Mouse (Mus musculus): ENCODE results near the gene Stra6. TPM values are rescaled to one million over a fixed set of nuclear protein-coding genes. Genes with fewer than 3 reads are reported as not detected.

The Stra6 gene
- total and polyA plus RNA-seq, 3 experiments = 0.08 to 0.09 (median 0.08) TPM

DNA sequence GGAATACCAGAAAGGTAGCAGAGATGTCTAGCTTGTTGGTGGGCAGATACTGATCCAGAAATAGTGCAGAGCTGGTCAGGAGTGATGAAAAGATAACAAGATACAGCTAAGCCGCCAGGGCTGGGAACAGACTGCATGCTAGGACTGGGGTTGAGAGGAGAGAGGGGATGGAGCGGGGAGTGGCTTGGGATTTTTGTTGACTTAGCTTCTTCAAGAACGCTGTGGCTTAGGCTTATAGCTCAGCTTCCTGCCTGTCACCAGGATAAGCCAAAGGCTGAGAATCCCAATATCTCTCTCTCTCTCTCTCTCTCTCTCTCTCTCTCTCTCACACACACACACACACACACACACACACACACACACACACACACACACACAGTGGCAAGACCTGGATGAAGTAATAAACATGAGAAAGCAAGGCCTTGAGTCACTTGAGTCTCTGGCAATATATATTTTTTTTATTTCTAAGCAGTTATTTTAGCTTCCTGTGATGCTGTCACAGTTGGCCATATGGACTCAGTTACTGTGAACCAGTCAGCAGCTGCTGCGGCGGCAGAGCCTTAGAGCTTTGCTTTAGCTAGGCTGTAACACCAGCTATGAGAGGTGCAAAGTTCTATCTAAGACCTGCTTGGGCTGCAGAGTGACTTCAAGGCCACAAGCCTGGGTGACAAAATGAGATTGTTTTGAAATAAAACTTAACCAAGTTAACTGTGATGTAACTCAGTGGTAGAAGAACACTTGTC, 112.3 kb downstream of the Stra6 start:
- dilution Hi-C loops (cut with MboI; ENCODE audit: extremely low pct_ligation_motif_present, extremely low pct_unique_long_range_greater_than_20kb, low sequenced_read_pairs) (no loop called here), in situ Hi-C loops (cut with MboI; ENCODE audit: low pct_ligation_motif_present, low pct_unique_long_range_greater_than_20kb, low sequenced_read_pairs) (no loop called here)
- no peak for DNase-seq (ENCODE audit: extremely low read depth)
- no peaks in the 10 kb centered on the region for H3K9me3 ChIP-seq (replicated peaks; ENCODE audit: low read length)
- no peak for TF ChIP-seq RCOR1 (conservative IDR thresholded peaks at IDR 0.05; ENCODE audit: low read depth, low read length)
- no peak for TF ChIP-seq GABPA (IDR thresholded peaks at IDR 0.05; ENCODE audit: insufficient replicate concordance, low read depth, low read length)
- no peak for TF ChIP-seq NELFE (IDR thresholded peaks at IDR 0.05; ENCODE audit: low read depth, low read length)
- no peak for TF ChIP-seq EP300 (IDR thresholded peaks at IDR 0.05; ENCODE audit: low read length)
- no peak overlapping the region for H3K4me3 ChIP-seq (replicated peaks in 1 of 3; ENCODE audit: low read depth in 2 of 3, low read length in 2 of 3, poor library complexity in 1 of 3)
- no peaks in the 10 kb centered on the region for H3K36me3 ChIP-seq (replicated peaks in 1 of 2; ENCODE audit: control insufficient read depth in 1 of 2, insufficient read depth in 1 of 2, low read length in 1 of 2)
- no peak overlapping the region for H3K27ac ChIP-seq (ENCODE audit: insufficient read depth, low read depth)
- H3K9ac ChIP-seq (ENCODE audit: insufficient read depth, low read depth) = no peak overlapping the region
- H3K79me2 ChIP-seq (replicated peaks; ENCODE audit: control insufficient read depth, extremely low read depth, insufficient read depth, poor library complexity, severe bottlenecking) = no peaks in the 10 kb centered on the region
- peaks cover 2 to 3% of the 10 kb centered on the region in 2 experiments; a peak in 3 of 4 replicates for H3K4me1 ChIP-seq (ENCODE audit: control insufficient read depth in 1 of 2, insufficient read depth in 2 of 2)
- no peaks in the 10 kb centered on the region for H3K27me3 ChIP-seq (replicated peaks)
- no peak overlapping the region for H3K4me2 ChIP-seq (ENCODE audit: insufficient read depth, low read depth, poor library complexity, severe bottlenecking)

DNA sequence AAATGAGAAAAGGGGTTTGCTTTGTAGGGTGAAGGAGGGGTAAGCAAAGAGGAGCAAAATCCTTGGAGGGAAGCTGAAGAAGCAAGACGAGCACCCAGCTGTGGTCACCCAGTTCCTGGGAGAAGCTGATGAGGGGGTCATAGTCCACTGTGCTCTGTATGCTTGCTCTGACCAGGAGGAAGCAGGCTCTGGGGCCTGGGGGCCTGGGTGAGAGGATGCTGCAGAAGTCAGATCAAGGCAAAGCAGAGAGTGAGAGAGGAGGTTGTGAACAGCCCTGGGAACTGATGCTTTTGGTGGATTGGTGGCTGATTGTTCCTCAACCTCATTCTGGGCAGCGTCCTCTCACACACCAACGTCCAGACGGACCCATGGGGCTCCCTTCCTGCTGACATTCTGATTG, 113.6 kb downstream of the Stra6 start:
- Histone ChIP-seq H3K9me3 (replicated peaks; ENCODE audit: low read length) (no peaks in the 10 kb centered on the region), H3K4me1 (ENCODE audit: control insufficient read depth in 1 of 2, insufficient read depth in 2 of 2) (peaks cover 0 to 2% of the 10 kb centered on the region in 2 experiments; a peak in 2 of 4 replicates), H3K27ac (ENCODE audit: insufficient read depth, low read depth) (no peak overlapping the region), H3K4me3 (replicated peaks in 1 of 3; ENCODE audit: low read depth in 2 of 3, low read length in 2 of 3, poor library complexity in 1 of 3) (no peak overlapping the region), H3K4me2 (ENCODE audit: insufficient read depth, low read depth, poor library complexity, severe bottlenecking) (no peak overlapping the region), H3K27me3 (replicated peaks) (no peaks in the 10 kb centered on the region), H3K36me3 (replicated peaks in 1 of 2; ENCODE audit: control insufficient read depth in 1 of 2, insufficient read depth in 1 of 2, low read length in 1 of 2) (no peaks in the 10 kb centered on the region), H3K9ac (ENCODE audit: insufficient read depth, low read depth) (no peak overlapping the region), H3K79me2 (replicated peaks; ENCODE audit: control insufficient read depth, extremely low read depth, insufficient read depth, poor library complexity, severe bottlenecking) (no peaks in the 10 kb centered on the region)
- in situ Hi-C loops (cut with MboI; ENCODE audit: low pct_ligation_motif_present, low pct_unique_long_range_greater_than_20kb, low sequenced_read_pairs) (no loop called here), dilution Hi-C loops (cut with MboI; ENCODE audit: extremely low pct_ligation_motif_present, extremely low pct_unique_long_range_greater_than_20kb, low sequenced_read_pairs) (no loop called here)
- DNase-seq (ENCODE audit: extremely low read depth) = no peak
- TF ChIP-seq MAFK (IDR thresholded peaks at IDR 0.05; ENCODE audit: insufficient replicate concordance, low read length) (no peak), ZC3H11A (IDR thresholded peaks at IDR 0.05; ENCODE audit: low read depth, low read length) (no peak), TBP (conservative IDR thresholded peaks at IDR 0.05; ENCODE audit: low read depth, low read length) (no peak), IRF4 (IDR thresholded peaks at IDR 0.05; ENCODE audit: low read depth, low read length) (no peak), CHD2 (IDR thresholded peaks at IDR 0.05; ENCODE audit: low read length) (no peak), NRF1 (IDR thresholded peaks at IDR 0.05; ENCODE audit: low read depth, low read length) (no peak), MXI1 (IDR thresholded peaks at IDR 0.05; ENCODE audit: low read depth, low read length) (no peak)

DNA sequence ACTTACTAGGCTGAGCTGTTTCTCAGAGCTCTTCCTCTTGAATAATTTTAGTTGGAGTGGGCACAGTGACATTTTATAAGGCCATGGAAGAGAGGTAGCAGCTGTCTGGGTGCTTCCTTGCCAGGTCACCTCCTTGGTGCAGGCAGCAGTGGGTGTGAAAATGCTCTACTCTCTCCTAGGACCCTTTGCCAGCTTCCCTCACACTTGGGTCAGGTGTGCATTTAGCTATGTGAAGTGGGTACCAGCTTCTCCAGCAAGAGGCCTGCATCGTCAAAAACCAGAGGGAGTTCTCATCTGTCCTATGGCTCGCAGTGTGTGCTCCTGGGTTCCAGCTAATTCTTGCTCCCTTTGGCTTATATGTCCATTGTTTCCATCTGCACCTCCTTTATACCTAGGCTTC, 115.8 kb downstream of the Stra6 start:
- Histone ChIP-seq H3K27ac (ENCODE audit: insufficient read depth, low read depth) (no peak overlapping the region), H3K27me3 (replicated peaks) (no peaks in the 10 kb centered on the region), H3K4me3 (replicated peaks in 1 of 3; ENCODE audit: low read depth in 2 of 3, low read length in 2 of 3, poor library complexity in 1 of 3) (no peak overlapping the region), H3K9me3 (replicated peaks; ENCODE audit: low read length) (no peaks in the 10 kb centered on the region), H3K79me2 (replicated peaks; ENCODE audit: control insufficient read depth, extremely low read depth, insufficient read depth, poor library complexity, severe bottlenecking) (no peaks in the 10 kb centered on the region), H3K4me1 (ENCODE audit: control insufficient read depth in 1 of 2, insufficient read depth in 2 of 2) (peaks cover 0 to 2% of the 10 kb centered on the region in 2 experiments; a peak in 2 of 4 replicates), H3K4me2 (ENCODE audit: insufficient read depth, low read depth, poor library complexity, severe bottlenecking) (no peak overlapping the region), H3K9ac (ENCODE audit: insufficient read depth, low read depth) (no peak overlapping the region), H3K36me3 (replicated peaks in 1 of 2; ENCODE audit: control insufficient read depth in 1 of 2, insufficient read depth in 1 of 2, low read length in 1 of 2) (no peaks in the 10 kb centered on the region)
- DNase-seq (ENCODE audit: extremely low read depth) = no peak
- in situ Hi-C loops (cut with MboI; ENCODE audit: low pct_ligation_motif_present, low pct_unique_long_range_greater_than_20kb, low sequenced_read_pairs) (no loop called here), dilution Hi-C loops (cut with MboI; ENCODE audit: extremely low pct_ligation_motif_present, extremely low pct_unique_long_range_greater_than_20kb, low sequenced_read_pairs) (no loop called here)
- TF ChIP-seq ZNF384 (IDR thresholded peaks at IDR 0.05; ENCODE audit: low read depth, low read length) (no peak), RCOR1 (conservative IDR thresholded peaks at IDR 0.05; ENCODE audit: low read depth, low read length) (no peak), POLR2AphosphoS2 (IDR thresholded peaks at IDR 0.05; ENCODE audit: low read depth, low read length) (no peak), USF2 (conservative IDR thresholded peaks at IDR 0.05; ENCODE audit: low read depth, low read length) (no peak), MAX (IDR thresholded peaks at IDR 0.05; ENCODE audit: low read length) (no peak), MXI1 (IDR thresholded peaks at IDR 0.05; ENCODE audit: low read depth, low read length) (no peak), SIN3A (IDR thresholded peaks at IDR 0.05; ENCODE audit: low read length) (no peak), MAZ (IDR thresholded peaks at IDR 0.05; ENCODE audit: low read depth, low read length) (no peak), MAFK (IDR thresholded peaks at IDR 0.05; ENCODE audit: insufficient replicate concordance, low read length) (no peak), CHD2 (IDR thresholded peaks at IDR 0.05; ENCODE audit: low read length) (no peak)

Measured in CH12.LX (cell line).